8 mouse cellular contexts compared by ENCODE assay signal in the genomic region with DNA sequence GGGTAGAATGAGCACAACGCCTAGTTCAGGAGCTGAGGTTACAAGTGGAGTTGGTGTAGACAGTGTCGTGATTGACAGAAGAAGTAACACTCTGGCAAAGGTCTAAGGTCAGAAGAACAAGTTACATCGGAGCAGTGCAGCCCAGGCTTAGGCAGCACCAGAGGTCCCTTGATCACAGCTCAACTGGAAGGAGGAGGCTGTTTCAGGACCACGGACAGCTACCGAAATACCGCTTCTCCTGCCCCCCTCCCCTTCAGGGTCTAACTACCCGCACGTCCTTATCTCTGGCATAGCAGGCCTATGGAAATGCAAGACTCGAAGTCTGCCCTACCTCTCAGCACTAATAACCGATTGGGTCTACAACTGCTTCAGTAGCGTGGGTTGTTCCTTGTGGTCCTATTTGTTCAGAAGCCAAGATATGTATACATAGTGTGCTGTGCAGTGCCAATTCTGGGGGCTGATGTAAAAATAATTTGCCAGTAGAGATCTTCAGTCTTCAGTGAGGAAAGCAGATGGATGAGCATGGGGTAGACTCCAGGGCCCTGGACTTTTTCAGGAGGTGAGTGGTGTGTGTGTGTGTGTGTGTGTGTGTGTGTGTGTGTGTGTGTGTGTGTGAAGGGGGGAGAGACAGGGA. TPM values are rescaled to one million over a fixed set of nuclear protein-coding genes. Genes with fewer than 3 reads are reported as not detected.
DNase-seq lines count a peak whose midpoint lies in the region; ATAC-seq and TF ChIP-seq lines count a peak whose summit lies in the region.
"Had no signal": no experiment of that assay in that cellular context is flagged by ENCODE, and none has a peak within 500 bp of the region (broad histone marks: within the 10 kb centered on the region; RNA-seq: fewer than 3 reads in every experiment).

No protein-coding gene starts in this region.

- H3K27ac ChIP-seq in limb, embryonic 14.5 days (replicated peaks; ENCODE audit: low read depth, low read length): no peak overlapping the region
- H3K27ac ChIP-seq in hindbrain, embryonic 13.5 days: no peak overlapping the region
- H3K27ac ChIP-seq: neural tube, embryonic 12.5 days had no signal

- no peaks in the 10 kb centered on the region for H3K9me3 ChIP-seq in limb, embryonic 14.5 days (ENCODE audit: control insufficient read depth, low read length)
- peaks cover 4% of the 10 kb centered on the region; the same call in 1 of the 2 replicates for H3K9me3 ChIP-seq in hindbrain, embryonic 13.5 days
- H3K9me3 ChIP-seq: neural tube, embryonic 12.5 days had no signal

- no peak for TF ChIP-seq POLR2A in limb, embryonic 14.5 days (IDR thresholded peaks at IDR 0.05; ENCODE audit: borderline replicate concordance, extremely low read depth, insufficient read depth, insufficient read length)

- no peaks in the 10 kb centered on the region for H3K36me3 ChIP-seq in limb, embryonic 14.5 days (ENCODE audit: control insufficient read depth, insufficient read depth, low read length)
- no peaks in the 10 kb centered on the region for H3K36me3 ChIP-seq in hindbrain, embryonic 13.5 days
- H3K36me3 ChIP-seq: neural tube, embryonic 12.5 days had no signal

- no peak overlapping the region for H3K4me3 ChIP-seq in limb, embryonic 14.5 days (replicated peaks; ENCODE audit: low read length)
- H3K4me3 ChIP-seq in hindbrain, embryonic 13.5 days: no peak overlapping the region
- H3K4me3 ChIP-seq: neural tube, embryonic 12.5 days had no signal

- H3K4me2 ChIP-seq in limb, embryonic 14.5 days (replicated peaks; ENCODE audit: low read depth, low read length, severe bottlenecking): no peak overlapping the region
- no peak overlapping the region for H3K4me2 ChIP-seq in hindbrain, embryonic 13.5 days
- H3K4me2 ChIP-seq: neural tube, embryonic 12.5 days had no signal

- WGBS in limb, embryonic 14.5 days: 19% methylated on average over 11 of the region's 11 CpGs
- 20% methylated on average over 11 of the region's 11 CpGs for WGBS in hindbrain, embryonic 13.5 days

- no peak overlapping the region for H3K9ac ChIP-seq in limb, embryonic 14.5 days (ENCODE audit: low read depth, low read length, severe bottlenecking)
- no peak overlapping the region for H3K9ac ChIP-seq in hindbrain, embryonic 13.5 days
- H3K9ac ChIP-seq: neural tube, embryonic 12.5 days had no signal

- H3K27me3 ChIP-seq in limb, embryonic 14.5 days (ENCODE audit: control insufficient read depth, insufficient read depth, low read length): no peaks in the 10 kb centered on the region
- no peaks in the 10 kb centered on the region for H3K27me3 ChIP-seq in hindbrain, embryonic 13.5 days
- H3K27me3 ChIP-seq: neural tube, embryonic 12.5 days had no signal

- no peak for ATAC-seq in limb, embryonic 14.5 days (ENCODE audit: low FRiP score, low read depth)
- no peak for ATAC-seq in hindbrain, embryonic 13.5 days (ENCODE audit: low FRiP score)

- peaks cover 6% of the 10 kb centered on the region for H3K4me1 ChIP-seq in limb, embryonic 14.5 days (ENCODE audit: control insufficient read depth, insufficient read depth, low read length)
- peaks cover 12% of the 10 kb centered on the region; the same call in 1 of the 2 replicates for H3K4me1 ChIP-seq in hindbrain, embryonic 13.5 days (replicated peaks)

- DNase-seq in layer of hippocampus, adult 9-11 months: peak; percentile 52
- DNase-seq in layer of hippocampus, postnatal 14 days (ENCODE audit: low spot score in 2 of 2): no peak
- DNase-seq in Muller cell, postnatal 12 days (ENCODE audit: inconsistent ontology term): peak; percentile 49
- peak; percentile 7 for DNase-seq in c-Kit-positive CD71-positive TER-119-negative erythroid progenitor cells, embryonic 14.5 days (ENCODE audit: low read depth)
- peak; percentile 87 for DNase-seq in limb, embryonic 14.5 days (ENCODE audit: low spot score)
- no peak for DNase-seq in natural killer cell, adult 2 months (ENCODE audit: low spot score in 2 of 2)

RNA-seq across cellular contexts. Expression of gene Kctd15, which starts 46.3 kb away (rescaled TPM):
- 10 to 100 TPM; 15.9 to 16.4 TPM for total RNA-seq in layer of hippocampus, postnatal 14 days (2021)
- polyA plus RNA-seq in limb, embryonic 14.5 days (2012; rRNA removed): 77.1 and 97.5 TPM in 2 replicates
- polyA plus RNA-seq in limb, embryonic 14.5 days (2014; fragmentation: Nextera tagmentation; extraction: Ambion mirVana): 18.7 and 20.7 TPM in 2 replicates
- polyA plus RNA-seq in hindbrain, embryonic 13.5 days (2015; fragmentation: Nextera tagmentation; extraction: Ambion mirVana): 33.7 and 36.0 TPM in 2 replicates

Comparison
In these comparisons a context has a peak if more than half of its experiments do, and no peak if none do; other contexts are left out.
1. DNase-seq: peak in layer of hippocampus, adult 9-11 months (single experiment), Muller cell, postnatal 12 days (single experiment), c-Kit-positive CD71-positive TER-119-negative erythroid progenitor cells, embryonic 14.5 days (single experiment) and limb, embryonic 14.5 days (single experiment); none in layer of hippocampus, postnatal 14 days (0 of 2) and natural killer cell, adult 2 months (0 of 2).